Mouse (Mus musculus) neural tube, embryonic 11.5 days (tissue): Measurements from ENCODE around the gene Adgrg3. TPM values are rescaled to one million over a fixed set of nuclear protein-coding genes. Genes with fewer than 3 reads are reported as not detected.

Experiments
- ATAC-seq: fragments of 200-750 bp; cut with Nextera tagmentation; 2 replicates; pipeline ENCODE4 v1.8.0; 2017; ENCODE audit warnings: moderate number of reproducible peaks, mild to moderate bottlenecking, moderate TSS enrichment, moderate library complexity; ENCODE audit not compliant: insufficient read depth, low FRiP score, low TSS enrichment
- DNase-seq: peaks from one replicate; pipeline ENCODE4 v3.0.0-alpha.2; 2015; ENCODE audit warnings: low spot score
- H3K27ac ChIP-seq: fragments of 300-500 bp; sonication (generic); 2 replicates; pipeline ENCODE4 v1.5.1; 2014; ENCODE audit warnings: low read depth, mild to moderate bottlenecking, low read length
- H3K27me3 ChIP-seq: fragments of 300-500 bp; sonication (generic); 2 replicates; pipeline ENCODE4 v1.6.1; 2014; ENCODE audit warnings: mild to moderate bottlenecking, low read length, mixed read lengths; ENCODE audit not compliant: control insufficient read depth, insufficient read depth
- H3K36me3 ChIP-seq: fragments of 300-500 bp; sonication (generic); 2 replicates; pipeline ENCODE4 v1.6.1; 2014; ENCODE audit warnings: mild to moderate bottlenecking, low read length, moderate library complexity, mixed read lengths; ENCODE audit not compliant: control insufficient read depth, insufficient read depth
- H3K4me1 ChIP-seq: fragments of 300-500 bp; sonication (generic); 2 replicates; pipeline ENCODE4 v1.6.1; 2014; ENCODE audit warnings: low read length, mixed read lengths; ENCODE audit not compliant: control insufficient read depth, insufficient read depth
- H3K4me2 ChIP-seq: fragments of 300-500 bp; sonication (generic); 2 replicates; pipeline ENCODE4 v1.6.1; 2014; ENCODE audit warnings: low read depth, mild to moderate bottlenecking, moderate library complexity
- H3K4me3 ChIP-seq: fragments of 300-500 bp; sonication (generic); 2 replicates; pipeline ENCODE4 v1.5.1; 2014; ENCODE audit warnings: low read depth, low read length
- H3K9ac ChIP-seq: fragments of 300-500 bp; sonication (generic); 2 replicates; pipeline ENCODE4 v1.6.1; 2014; ENCODE audit warnings: mild to moderate bottlenecking, low read length
- H3K9me3 ChIP-seq: fragments of 300-500 bp; sonication (generic); 2 replicates; pipeline ENCODE4 v1.6.1; 2016; ENCODE audit warnings: low read length; ENCODE audit not compliant: control insufficient read depth
- WGBS: fragments of 180-500 bp; shearing (Covaris S2); extraction: QIAGEN DNeasy Blood & Tissue Kit; methylation state at CpG from one replicate; pipeline ENCODE4 v1.1.7; 2014; 5-methylcytosine and 5-hydroxymethylcytosine counted together
- polyA plus RNA-seq: library from polyadenylated mRNA; unstranded; fragments of >200 nt; fragmentation: Nextera tagmentation; extraction: Ambion mirVana; gene quantifications from 2 replicates; pipeline ENCODE4 v1.2.1, GENCODE M21; 2014

Adgrg3 gene
- polyA plus RNA-seq, 1 experiment from 2014 or later = 4.1 TPM

GRCm38 (mm10) chr8:94990598-94991453 lies 26.7 kb upstream of the Adgrg3 start:
- H3K27ac ChIP-seq = no peak overlapping the region
- H3K9me3 ChIP-seq = no peaks in the 10 kb centered on the region
- H3K27me3 ChIP-seq = no peaks in the 10 kb centered on the region
- no peak overlapping the region for H3K9ac ChIP-seq
- no peak for DNase-seq
- no peaks in the 10 kb centered on the region for H3K36me3 ChIP-seq
- H3K4me3 ChIP-seq = no peak overlapping the region
- H3K4me2 ChIP-seq = no peak overlapping the region
- no peak for ATAC-seq
- H3K4me1 ChIP-seq = peaks cover 21% of the 10 kb centered on the region
- 73% methylated on average over 11 of the region's 11 CpGs for WGBS

- H3K9ac ChIP-seq = no peak overlapping the region
- DNase-seq (no peak), ATAC-seq (no peak)
- no peaks in the 10 kb centered on the region for H3K27me3 ChIP-seq
- H3K4me3 ChIP-seq = no peak overlapping the region
- no peaks in the 10 kb centered on the region for H3K9me3 ChIP-seq
- WGBS = 86% methylated on average over 9 of the region's 9 CpGs
- H3K36me3 ChIP-seq = no peaks in the 10 kb centered on the region
- H3K4me2 ChIP-seq = no peak overlapping the region
- no peak overlapping the region; the same call in 1 of the 2 replicates for H3K27ac ChIP-seq
- peaks cover 23% of the 10 kb centered on the region for H3K4me1 ChIP-seq
Observed at GRCm38 (mm10) chr8:94991454-94991994, 26.0 kb upstream of the Adgrg3 start.

- WGBS = 78% methylated on average over 4 of the region's 4 CpGs
- Histone ChIP-seq H3K4me3 (no peak overlapping the region), H3K27me3 (no peaks in the 10 kb centered on the region), H3K36me3 (no peaks in the 10 kb centered on the region), H3K4me1 (peaks cover 23% of the 10 kb centered on the region), H3K27ac (peak overlapping the region; percentile 69), H3K4me2 (no peak overlapping the region), H3K9ac (no peak overlapping the region), H3K9me3 (no peaks in the 10 kb centered on the region)
- DNase-seq = no peak
- ATAC-seq = no peak
Observed at GRCm38 (mm10) chr8:94992010-94992409, 25.5 kb upstream of the Adgrg3 start.

- ATAC-seq (no peak), DNase-seq (no peak)
- peak overlapping the region; percentile 69 for H3K27ac ChIP-seq
- no peaks in the 10 kb centered on the region for H3K36me3 ChIP-seq
- no peak overlapping the region for H3K4me3 ChIP-seq
- no peak overlapping the region for H3K4me2 ChIP-seq
- peaks cover 28% of the 10 kb centered on the region for H3K4me1 ChIP-seq
- H3K9ac ChIP-seq = peak overlapping the region; percentile 28; the same call in 1 of the 2 replicates
- 65% methylated on average over 5 of the region's 5 CpGs for WGBS
- no peaks in the 10 kb centered on the region for H3K9me3 ChIP-seq
- no peaks in the 10 kb centered on the region for H3K27me3 ChIP-seq
Observed at GRCm38 (mm10) chr8:94992534-94992933, 25.0 kb upstream of the Adgrg3 start.

GRCm38 (mm10) chr8:94992996-94993724 lies 24.3 kb upstream of the Adgrg3 start:
- H3K4me1 ChIP-seq = peaks cover 32% of the 10 kb centered on the region
- 75% methylated on average over 9 of the region's 9 CpGs for WGBS

GRCm38 (mm10) chr8:94994006-94994405 lies 23.5 kb upstream of the Adgrg3 start:
- Histone ChIP-seq H3K9me3 (no peaks in the 10 kb centered on the region), H3K4me1 (peaks cover 40% of the 10 kb centered on the region), H3K36me3 (no peaks in the 10 kb centered on the region), H3K9ac (peak overlapping the region; percentile 87), H3K27me3 (no peaks in the 10 kb centered on the region), H3K27ac (peak overlapping the region; percentile 93), H3K4me2 (peak overlapping the region; percentile 78), H3K4me3 (peak overlapping the region; percentile 47)
- DNase-seq (peak; percentile 93), ATAC-seq (peak; percentile 93)
- WGBS = under 1% methylated on average over 14 of the region's 14 CpGs

More at GRCm38 (mm10) chr8:94992996-94993724, 24.3 kb upstream of the Adgrg3 start:
- Histone ChIP-seq H3K27me3 (no peaks in the 10 kb centered on the region), H3K4me2 (peak overlapping the region; percentile 78; the same call in 1 of the 2 replicates), H3K9me3 (no peaks in the 10 kb centered on the region), H3K4me3 (no peak overlapping the region), H3K27ac (peak overlapping the region; percentile 93), H3K9ac (no peak overlapping the region; the same call in 1 of the 2 replicates), H3K36me3 (no peaks in the 10 kb centered on the region)
- no peak for DNase-seq
- ATAC-seq = no peak

GRCm38 (mm10) chr8:94994510-94994909 lies 23.0 kb upstream of the Adgrg3 start:
- DNase-seq = peak; percentile 57
- Histone ChIP-seq H3K9me3 (no peaks in the 10 kb centered on the region), H3K4me2 (peak overlapping the region; percentile 78), H3K27me3 (no peaks in the 10 kb centered on the region), H3K9ac (peak overlapping the region; percentile 87), H3K4me1 (peaks cover 45% of the 10 kb centered on the region), H3K4me3 (peak overlapping the region; percentile 47), H3K36me3 (no peaks in the 10 kb centered on the region), H3K27ac (peak overlapping the region; percentile 93)
- WGBS = 16% methylated on average over 1 of the region's 1 CpGs
- peak; percentile 29; the same call in 1 of the 2 replicates for ATAC-seq

- Histone ChIP-seq H3K9ac (peak overlapping the region; percentile 87), H3K27ac (peak overlapping the region; percentile 93), H3K4me2 (peak overlapping the region; percentile 78), H3K4me3 (peak overlapping the region; percentile 47), H3K9me3 (no peaks in the 10 kb centered on the region), H3K27me3 (no peaks in the 10 kb centered on the region), H3K36me3 (no peaks in the 10 kb centered on the region), H3K4me1 (peaks cover 54% of the 10 kb centered on the region)
- ATAC-seq (no peak), DNase-seq (no peak)
- 61% methylated on average over 5 of the region's 5 CpGs for WGBS
Observed at GRCm38 (mm10) chr8:94995336-94995893, 22.1 kb upstream of the Adgrg3 start.
